Mouse (Mus musculus) layer of hippocampus, postnatal 25 days (tissue): ENCODE measurements around the gene Gja5. TPM values are rescaled to one million over a fixed set of nuclear protein-coding genes. Genes with fewer than 3 reads are reported as not detected.
"Not testable (repeated sequence)": the region's sequence is repeated elsewhere in the genome, so short reads cannot be mapped to it uniquely, and the experiment has no call there.

Source experiments
- DNase-seq, 2 experiments: peaks; one replicate each; pipeline ENCODE4 v3.0.0; 2022; ENCODE audit warnings: mixed read lengths in 2 of 2, low spot score in 1 of 2; ENCODE audit errors: extremely low spot score in 1 of 2
- total RNA-seq, 2 experiments: library from RNA; stranded (reverse); gene quantifications; 2 replicates each; pipeline ENCODE4 v1.2.3; 2021

The Gja5 gene
- total RNA-seq, 2 experiments from 2014 or later, result 0.70 to 1.2 TPM

GRCm38 (mm10) chr3:97091971-97092370 is 187.5 kb downstream of the Gja5 start:
- DNase-seq, result not testable (repeated sequence)

- DNase-seq, result not testable (repeated sequence)
Measured at GRCm38 (mm10) chr3:97096664-97097063, 192.2 kb downstream of the Gja5 start.

GRCm38 (mm10) chr3:97100784-97101641 is 196.5 kb downstream of the Gja5 start:
- DNase-seq, result no peak

- not testable (repeated sequence) for DNase-seq
Measured at GRCm38 (mm10) chr3:97103946-97104345, 199.5 kb downstream of the Gja5 start.

GRCm38 (mm10) chr3:97104696-97105430 is 200.4 kb downstream of the Gja5 start:
- no peak for DNase-seq

GRCm38 (mm10) chr3:97117511-97117910 is 213.0 kb downstream of the Gja5 start:
- DNase-seq, result no peak

- no peak for DNase-seq
Measured at GRCm38 (mm10) chr3:97118313-97118712, 213.8 kb downstream of the Gja5 start.

GRCm38 (mm10) chr3:97124193-97124592 is 219.7 kb downstream of the Gja5 start:
- no peak for DNase-seq

Other genes with a start within 250 kb of the Gja5 start
- gene Ankrd35, start 234.6 kb upstream of the Gja5 start, total RNA-seq, result 1 to 10 TPM; 5.3 to 6.2 TPM
- gene Pias3, start 208.3 kb upstream of the Gja5 start, total RNA-seq, result 10 to 100 TPM; 24.6 to 27.0 TPM
- gene Nudt17, start 196.1 kb upstream of the Gja5 start, total RNA-seq, result 10 to 100 TPM; 13.2 to 16.7 TPM
- 10 to 100 TPM; 24.7 to 24.9 TPM for gene Polr3c, start 177.1 kb upstream of the Gja5 start, total RNA-seq
- 10 to 100 TPM; 56.0 to 62.3 TPM for gene Rnf115, start 177.0 kb upstream of the Gja5 start, total RNA-seq
- gene Pdzk1, start 75.4 kb upstream of the Gja5 start, total RNA-seq, result under 1 TPM; 0.22 to 0.35 TPM
- not detected for gene Cd160, start 75.3 kb upstream of the Gja5 start, total RNA-seq
- 10 to 100 TPM; 39.3 to 46.1 TPM for gene Gpr89, start 653 bp downstream of the Gja5 start, total RNA-seq
- not detected for gene Gja8, start 21.3 kb downstream of the Gja5 start, total RNA-seq